Mouse (Mus musculus) B cell, adult 2 months (primary cell): ENCODE measurements at regions not wholly inside any gene's neighbourhood (a gene's known extent, or its start where the extent isn't known, plus 50 kb on each side); places are given as distances from the start of the nearest gene placed in this dataset.

Experiments used
- DNase-seq, 2 experiments: peaks; one replicate each; pipeline ENCODE4 v3.0.0; 2022

DNA sequence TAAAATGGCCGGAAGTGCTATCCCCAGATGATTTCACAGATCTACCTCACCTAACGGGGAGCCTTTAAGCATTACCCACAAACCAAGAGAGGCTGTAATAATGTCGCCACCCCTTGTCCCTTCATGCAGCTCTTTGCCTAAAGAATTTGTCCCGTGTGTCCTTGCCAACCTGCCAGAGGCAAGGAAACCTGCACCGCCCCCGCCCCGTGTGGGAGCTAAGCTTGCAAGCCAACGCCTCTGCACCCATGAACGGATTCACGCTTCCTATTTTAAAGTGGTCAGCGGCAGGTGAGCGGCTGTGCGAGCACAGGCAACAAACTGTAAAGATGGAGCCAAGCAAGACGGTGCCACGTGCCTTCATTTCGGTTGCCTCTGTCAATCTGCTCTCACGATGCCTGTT lies 63.1 kb downstream of the Gm11011 start:
- no peak for DNase-seq

DNA sequence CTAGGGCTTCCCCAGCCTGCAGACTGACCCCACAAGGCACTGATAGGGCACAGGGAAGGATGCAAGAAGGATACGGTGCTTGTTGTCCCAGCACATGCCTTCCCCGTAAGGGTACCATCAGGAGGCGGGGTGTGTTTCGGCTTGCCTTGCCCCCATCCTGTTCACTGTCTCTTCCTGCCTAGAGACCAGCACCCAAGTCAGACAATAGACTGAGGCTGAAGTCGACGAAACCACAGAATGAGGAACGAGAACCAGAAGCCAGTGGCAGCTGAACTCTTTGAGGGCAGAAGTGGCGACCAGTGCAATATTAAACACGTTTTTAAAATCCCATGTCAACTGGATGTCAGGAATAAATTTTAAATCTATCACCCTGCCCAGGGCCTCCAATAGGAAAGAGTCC lies 67.6 kb downstream of the Gm11011 start:
- peak; percentile 37 to 40 for DNase-seq

- DNase-seq = peak; percentile 45 to 49
Observed at GRCm38 (mm10) chr2:169515350-169515749, 72.2 kb downstream of the Gm11011 start.

- no peak for DNase-seq
Observed at GRCm38 (mm10) chr2:169510741-169511140, 76.8 kb downstream of the Gm11011 start.

- DNase-seq = no peak
Observed at GRCm38 (mm10) chr2:169509406-169509805, 78.1 kb downstream of the Gm11011 start.

- DNase-seq = no peak
Observed at GRCm38 (mm10) chr2:169504416-169505057, 83.0 kb downstream of the Gm11011 start.

DNA sequence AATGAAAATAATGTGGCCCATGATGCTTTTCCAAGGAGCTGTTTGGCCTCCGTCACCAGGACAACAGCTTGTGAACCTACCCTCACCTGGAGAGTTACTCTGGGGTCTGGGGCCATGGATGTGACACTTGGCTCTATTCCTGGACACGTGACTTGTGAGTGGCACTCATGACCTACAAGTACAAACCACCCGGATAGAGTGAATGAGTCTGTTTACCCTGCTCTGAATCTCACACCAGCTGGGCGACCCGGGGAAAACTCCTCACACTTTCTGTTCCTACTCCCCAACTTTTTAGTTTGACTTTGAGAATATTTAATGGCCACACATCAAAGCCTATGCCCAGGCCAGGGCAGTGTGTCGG lies 84.0 kb downstream of the Gm11011 start:
- no peak for DNase-seq

DNA sequence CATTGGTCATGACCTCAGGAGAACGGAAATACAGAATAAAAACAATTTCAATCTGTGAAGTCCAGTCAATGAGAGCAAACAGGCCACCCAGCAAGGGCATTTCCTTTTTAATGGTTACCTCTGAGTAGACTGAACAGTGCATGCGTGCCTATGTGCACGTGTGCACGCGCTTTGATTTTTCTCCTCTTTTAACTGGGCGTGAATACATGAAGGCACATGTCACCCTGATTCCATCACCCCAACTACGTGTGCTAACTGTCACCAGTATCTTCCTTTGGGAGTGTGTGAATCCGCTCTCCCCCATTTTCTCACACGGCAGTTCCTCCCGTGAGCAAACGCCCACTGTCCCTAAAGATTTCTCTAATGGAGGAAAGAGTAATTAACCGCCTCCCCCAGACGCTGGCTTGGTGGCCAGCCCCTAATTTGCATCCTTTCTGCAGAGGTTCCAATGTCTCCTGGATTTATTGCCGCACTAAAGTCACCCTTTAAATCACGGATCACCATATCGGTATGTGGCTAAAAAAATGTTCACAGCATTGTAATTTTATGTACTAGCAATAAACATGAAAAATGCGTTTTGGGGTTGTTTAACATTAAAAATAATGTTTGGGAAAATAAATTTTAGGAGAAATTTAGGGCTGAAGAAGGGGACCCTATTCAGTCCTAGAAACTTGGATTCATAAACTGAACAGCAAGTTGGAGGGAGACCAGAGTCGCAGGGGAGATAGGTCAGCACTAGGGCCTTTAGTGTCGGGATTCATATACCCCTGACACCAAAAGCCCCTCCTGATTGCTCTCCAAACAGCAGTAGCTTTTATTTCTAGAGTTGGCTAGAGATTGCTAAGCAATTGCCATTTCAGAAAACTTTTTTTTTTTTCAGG lies 84.6 kb downstream of the Gm11011 start:
- no peak for DNase-seq

DNA sequence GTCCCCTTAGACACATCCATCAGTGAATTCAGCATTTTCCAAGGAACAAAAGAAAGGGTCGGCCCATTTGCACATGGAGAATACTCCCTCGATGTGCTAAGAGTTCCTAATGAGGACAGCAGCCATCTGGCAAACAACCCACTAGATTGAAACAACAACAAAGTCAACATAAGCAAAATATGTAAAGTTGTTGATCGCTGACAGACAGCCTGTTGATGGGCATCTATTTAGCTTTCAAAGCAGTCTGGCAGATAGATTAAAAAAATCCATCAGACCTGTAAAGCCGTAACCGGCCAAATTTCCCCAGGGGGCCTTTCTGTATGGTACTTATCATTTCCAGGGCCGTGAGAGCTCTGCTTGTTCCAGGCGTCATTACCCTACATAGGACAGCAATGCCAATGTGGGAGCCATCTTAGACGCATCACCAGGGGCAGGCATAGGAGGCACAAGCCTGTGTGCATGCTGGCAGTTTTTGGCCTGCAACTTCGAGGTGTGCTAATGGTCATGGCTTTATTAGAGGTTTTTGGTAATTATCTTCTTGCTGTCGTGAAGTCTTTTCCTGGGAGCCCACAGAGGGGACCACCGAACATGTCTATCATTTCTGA lies 85.7 kb downstream of the Gm11011 start:
- no peak for DNase-seq

- no peak for DNase-seq
Observed at GRCm38 (mm10) chr2:169495368-169495767, 92.2 kb downstream of the Gm11011 start.

DNA sequence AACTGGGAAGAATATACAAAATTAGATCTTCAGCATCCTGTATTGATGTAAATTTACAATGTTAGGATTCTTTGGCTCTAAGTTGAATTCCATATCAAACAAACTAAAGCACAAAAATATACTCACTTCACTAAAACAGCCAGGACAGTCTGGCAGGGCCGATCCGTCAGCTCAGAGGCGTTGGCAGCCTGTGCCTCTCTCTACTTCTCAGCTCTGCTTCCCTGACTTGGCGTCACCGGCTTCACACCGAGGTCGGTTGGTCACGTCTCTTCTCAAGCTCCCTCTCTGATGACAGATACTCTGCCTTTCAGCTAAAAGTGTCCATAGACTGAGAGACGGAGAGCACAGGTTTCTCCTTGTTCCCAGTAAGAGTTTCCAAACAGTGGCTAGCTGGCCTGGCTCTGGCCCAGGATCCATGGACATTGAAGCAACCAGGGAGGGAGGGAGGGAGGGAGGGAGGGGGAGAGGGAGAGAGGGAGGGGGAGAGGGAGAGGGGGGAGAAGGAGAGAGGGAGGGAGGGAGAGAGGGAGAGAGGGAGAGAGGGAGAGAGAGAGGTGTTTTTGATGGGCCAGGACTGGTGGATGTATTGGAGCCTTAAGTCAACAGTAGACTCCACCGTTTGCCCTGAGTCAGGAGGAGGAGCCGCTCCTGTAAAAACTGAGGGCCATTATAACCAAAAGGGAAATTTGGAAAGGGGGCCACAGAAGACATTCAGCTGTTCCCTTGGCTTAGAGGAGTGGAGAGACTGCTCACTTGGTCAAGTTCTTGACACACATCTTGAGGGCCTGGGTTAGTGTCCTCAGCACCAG lies 92.8 kb downstream of the Gm11011 start:
- no peak for DNase-seq

DNA sequence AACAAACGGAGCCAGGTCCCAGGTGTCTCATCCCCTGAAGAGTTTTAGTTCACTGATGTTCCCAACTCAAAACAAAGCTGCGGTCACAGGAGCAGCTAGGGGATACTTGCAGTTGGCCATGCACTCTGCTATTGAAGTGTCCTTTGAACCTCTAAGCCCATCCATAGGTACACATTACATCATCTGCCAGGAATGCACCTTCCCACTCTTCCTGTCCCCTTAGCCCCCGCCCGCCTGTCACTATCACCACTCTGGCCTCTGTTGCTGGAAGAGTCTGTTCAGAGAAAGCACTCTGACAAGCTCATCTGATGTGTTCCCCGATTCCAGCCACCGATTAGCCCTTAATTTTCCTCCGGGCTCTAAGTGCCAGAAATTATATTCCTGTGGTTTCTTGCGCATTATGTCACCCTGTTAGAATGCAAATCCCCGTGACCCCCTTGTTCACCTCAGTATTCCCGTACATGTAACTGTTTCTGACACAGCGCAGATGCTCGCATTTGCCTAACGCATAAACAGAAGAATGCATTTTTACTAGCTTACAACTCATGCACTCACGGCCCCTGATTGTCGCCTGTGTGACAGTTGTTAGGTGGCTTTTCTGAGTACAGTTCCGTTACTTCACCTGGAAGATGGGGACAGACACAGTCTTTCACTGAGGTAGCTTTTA lies 93.8 kb downstream of the Gm11011 start:
- DNase-seq = no peak

GRCm38 (mm10) chr2:169483934-169484333 lies 103.6 kb downstream of the Gm11011 start:
- no peak for DNase-seq

DNA sequence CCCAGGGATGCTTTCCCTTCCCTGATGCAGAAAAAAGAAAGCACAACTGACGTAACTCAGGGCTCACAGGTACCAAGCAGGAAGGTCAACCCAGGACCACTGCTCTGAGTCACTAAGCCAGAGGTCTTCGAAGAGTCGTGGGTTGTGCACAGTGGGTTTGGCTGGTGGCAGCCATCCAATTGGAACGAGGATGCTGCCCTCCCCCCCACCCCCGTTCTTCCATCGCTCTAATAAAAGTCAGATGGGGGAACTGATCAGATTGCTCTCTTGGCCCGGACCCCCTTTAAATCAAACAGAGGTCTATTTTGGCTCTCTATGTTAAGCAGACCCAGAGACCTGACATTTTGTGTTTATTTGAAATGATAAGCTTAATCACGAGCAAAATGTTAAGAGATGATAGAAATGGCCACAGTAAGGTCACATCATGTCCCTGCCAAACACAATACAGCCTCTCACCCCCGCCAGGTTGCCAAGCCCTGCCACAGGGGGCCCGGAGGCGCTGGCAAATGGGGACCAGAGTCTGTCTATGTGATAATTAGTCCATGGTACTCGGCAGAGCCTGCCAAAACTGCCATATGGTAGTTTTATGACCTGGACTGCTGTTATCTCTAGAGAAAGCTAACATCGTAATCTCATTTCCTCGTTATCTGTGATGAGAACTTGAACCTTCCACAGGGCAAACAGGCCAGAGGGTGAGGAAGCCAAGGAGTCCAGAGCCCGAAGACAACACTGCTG lies 105.6 kb downstream of the Gm11011 start:
- no peak for DNase-seq

- DNase-seq = no peak
Observed at GRCm38 (mm10) chr2:169474418-169475112, 113.0 kb downstream of the Gm11011 start.

- DNase-seq = no peak
Observed at GRCm38 (mm10) chr2:169469538-169469937, 118.0 kb downstream of the Gm11011 start.

DNA sequence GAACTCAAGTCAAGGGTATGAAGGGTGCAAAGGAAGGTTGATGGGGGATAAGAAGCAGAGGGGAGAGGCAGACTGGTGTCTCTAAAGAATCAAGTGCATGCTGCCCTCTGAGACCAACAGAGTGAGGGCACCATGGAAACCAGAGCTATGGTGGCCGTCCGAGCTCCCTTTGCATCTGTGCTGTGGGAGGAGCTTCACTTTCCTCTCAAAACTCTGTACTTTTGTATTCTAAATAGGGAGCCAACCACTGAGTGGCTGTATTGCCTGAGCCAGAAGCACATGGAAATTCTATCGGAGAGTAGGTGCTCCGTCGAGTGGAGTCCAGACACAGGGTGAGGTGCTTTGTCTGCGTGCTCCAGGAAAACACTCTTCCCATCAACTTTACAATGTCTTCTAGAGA lies 119.9 kb downstream of the Gm11011 start:
- DNase-seq = no peak

DNA sequence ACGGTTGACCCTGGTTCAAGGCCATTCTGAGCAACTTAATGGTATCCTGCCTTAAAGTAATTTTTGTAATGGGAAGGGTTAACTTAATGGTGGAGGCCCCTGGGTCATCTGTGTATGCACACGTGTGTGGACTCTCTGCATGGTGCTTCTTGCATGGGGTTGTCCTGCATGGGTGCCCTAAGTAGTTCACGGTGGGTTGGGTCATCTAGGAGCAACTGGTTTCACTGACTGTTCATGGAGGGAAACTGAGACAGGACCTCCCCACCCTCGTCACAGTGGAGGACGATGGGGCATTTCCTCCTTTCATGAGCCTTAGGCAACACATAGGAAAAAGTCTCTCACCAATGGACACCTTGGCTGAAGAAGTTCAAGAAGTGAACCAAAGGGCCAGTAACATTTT lies 123.4 kb downstream of the Gm11011 start:
- DNase-seq = no peak

GRCm38 (mm10) chr2:169461491-169462039 lies 126.0 kb downstream of the Gm11011 start:
- DNase-seq = no peak

DNA sequence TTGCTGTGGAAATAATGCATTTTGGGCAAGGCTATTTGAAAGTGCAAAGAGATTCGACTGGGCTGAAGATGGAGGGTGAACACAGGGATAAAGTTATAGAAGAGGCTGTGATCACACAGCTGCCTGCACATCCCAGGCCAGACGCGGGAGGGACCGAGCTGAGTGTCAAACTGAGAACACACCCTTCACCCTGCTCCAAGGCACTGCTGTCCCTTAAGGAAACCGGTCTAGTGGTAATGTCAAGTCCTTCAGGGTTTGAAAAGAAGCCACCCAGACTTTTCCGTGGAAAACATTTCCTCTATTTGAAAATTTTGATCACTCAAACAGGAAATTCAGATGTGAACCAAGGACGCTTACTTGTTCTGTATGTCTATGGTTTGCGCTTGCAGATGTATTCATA lies 134.6 kb downstream of the Gm11011 start:
- no peak for DNase-seq

DNA sequence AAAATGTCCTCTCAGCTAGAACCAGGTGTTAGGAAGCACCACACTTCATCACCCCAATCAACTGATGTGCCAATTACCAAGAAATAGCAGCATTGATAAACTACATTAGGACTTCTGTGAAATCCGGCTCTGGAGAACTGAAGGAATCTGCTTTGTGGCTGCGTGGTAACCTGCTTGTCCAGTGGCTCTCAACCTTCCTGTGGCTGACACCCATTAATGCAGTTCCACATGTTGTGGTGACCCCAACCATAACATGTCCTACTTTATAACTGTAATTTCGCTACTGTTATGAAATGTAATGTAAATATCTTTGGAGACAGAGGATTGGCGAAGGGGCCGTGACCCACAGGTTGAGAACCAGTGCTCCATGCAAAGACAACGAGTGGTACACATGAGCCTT lies 136.7 kb downstream of the Gm11011 start:
- DNase-seq = no peak
